Mouse (Mus musculus) kidney, embryonic 14.5 days (tissue): Measurements from ENCODE around the gene H1fx. TPM values are rescaled to one million over a fixed set of nuclear protein-coding genes. Genes with fewer than 3 reads are reported as not detected.
"Not testable (repeated sequence)": the region's sequence is repeated elsewhere in the genome, so short reads cannot be mapped to it uniquely, and the experiment has no call there.

Source experiments
- ATAC-seq: fragments of 200-750 bp; cut with Nextera tagmentation; 2 replicates; pipeline ENCODE4 v1.8.0; 2017; ENCODE audit warnings: moderate number of reproducible peaks, mild to moderate bottlenecking, moderate TSS enrichment, moderate library complexity; ENCODE audit not compliant: low FRiP score, low TSS enrichment
- H3K27ac ChIP-seq: fragments of 300-500 bp; sonication (generic); 2 replicates; pipeline ENCODE4 v1.5.1; 2014; ENCODE audit warnings: low read depth, mild to moderate bottlenecking, low read length, moderate library complexity, mixed read lengths
- H3K27me3 ChIP-seq: fragments of 300-500 bp; sonication (generic); 2 replicates; pipeline ENCODE4 v1.6.1; 2014; ENCODE audit warnings: mild to moderate bottlenecking, low read length; ENCODE audit not compliant: control insufficient read depth, insufficient read depth
- H3K36me3 ChIP-seq: fragments of 300-500 bp; sonication (generic); 2 replicates; pipeline ENCODE4 v1.6.1; 2014; ENCODE audit warnings: low read length, mixed read lengths; ENCODE audit not compliant: control insufficient read depth, insufficient read depth
- H3K4me1 ChIP-seq: fragments of 300-500 bp; sonication (generic); 2 replicates; pipeline ENCODE4 v1.6.1; 2014; ENCODE audit warnings: low read length, mixed read lengths; ENCODE audit not compliant: control insufficient read depth, insufficient read depth
- H3K4me2 ChIP-seq: fragments of 300-500 bp; sonication (generic); replicated peaks from 2 replicates; pipeline ENCODE4 v1.6.1; 2014; ENCODE audit warnings: low read depth, mild to moderate bottlenecking, low read length
- H3K4me3 ChIP-seq: fragments of 300-500 bp; sonication (generic); 2 replicates; pipeline ENCODE4 v1.5.1; 2014; ENCODE audit warnings: mild to moderate bottlenecking, low read length
- H3K9ac ChIP-seq: fragments of 300-500 bp; sonication (generic); 2 replicates; pipeline ENCODE4 v1.6.1; 2014; ENCODE audit warnings: low read depth, mild to moderate bottlenecking, low read length, moderate library complexity
- H3K9me3 ChIP-seq: fragments of 300-500 bp; sonication (generic); 2 replicates; pipeline ENCODE4 v1.6.1; 2016; ENCODE audit warnings: low read length; ENCODE audit not compliant: control insufficient read depth
- WGBS: fragments of 180-500 bp; shearing (Covaris S2); extraction: QIAGEN DNeasy Blood & Tissue Kit; methylation state at CpG from one replicate; pipeline ENCODE4 v1.1.7; 2014; 5-methylcytosine and 5-hydroxymethylcytosine counted together
- polyA plus RNA-seq: library from polyadenylated mRNA; unstranded; fragments of >200 nt; fragmentation: Nextera tagmentation; extraction: Ambion mirVana; gene quantifications from 2 replicates; pipeline ENCODE4 v1.2.1, GENCODE M21; 2014

Gene H1fx
- polyA plus RNA-seq, 1 experiment from 2014 or later = 38.2 TPM

DNA sequence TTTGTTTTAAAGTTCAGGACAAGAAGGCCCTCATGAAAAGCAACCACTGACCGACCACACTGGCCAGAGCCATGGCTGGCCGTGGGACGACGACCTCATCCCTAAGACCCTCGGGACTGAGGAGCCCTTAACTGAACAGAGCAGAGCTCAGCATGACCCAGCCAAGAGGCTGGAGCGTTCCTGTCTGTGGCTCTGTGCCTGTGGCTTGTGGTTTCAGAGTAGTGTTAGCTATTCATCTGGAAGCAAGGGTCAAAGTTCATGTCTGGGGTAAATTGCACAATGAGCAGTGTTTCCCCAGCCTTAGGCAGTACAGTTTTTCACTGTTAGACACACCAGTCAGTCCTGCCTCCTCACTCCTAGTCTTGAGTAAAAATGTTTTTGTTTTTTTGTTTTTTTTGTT is 11.3 kb upstream of the H1fx start:
- Histone ChIP-seq H3K4me3 (no peak overlapping the region), H3K27ac (no peak overlapping the region), H3K27me3 (no peaks in the 10 kb centered on the region), H3K4me1 (peaks cover 9% of the 10 kb centered on the region; the same call in 1 of the 2 replicates), H3K9me3 (no peaks in the 10 kb centered on the region), H3K36me3 (peaks cover 10% of the 10 kb centered on the region), H3K4me2 (no peak overlapping the region), H3K9ac (no peak overlapping the region)
- ATAC-seq = no peak
- WGBS = 27% methylated on average over 6 of the region's 6 CpGs

DNA sequence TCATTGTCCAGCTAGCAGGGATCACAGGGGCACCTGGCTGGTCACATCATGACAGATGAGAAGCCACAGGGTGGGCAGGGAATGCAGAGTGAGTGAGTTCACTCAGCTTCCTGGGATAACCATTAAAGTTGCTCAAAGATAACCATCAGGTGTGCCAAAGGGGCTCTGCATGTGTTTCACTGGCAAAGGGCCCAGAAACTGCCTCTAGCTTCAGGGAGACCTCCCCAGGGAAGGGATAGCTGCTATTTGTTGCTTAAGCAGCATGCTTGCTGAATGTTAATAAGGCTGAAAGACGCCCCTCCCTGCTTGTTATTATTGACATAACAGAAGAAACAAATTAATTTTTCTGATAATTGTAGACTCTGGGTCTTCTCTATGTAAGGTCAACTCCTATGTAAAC is 10.4 kb upstream of the H1fx start:
- no peaks in the 10 kb centered on the region for H3K9me3 ChIP-seq
- no peak overlapping the region for H3K4me3 ChIP-seq
- no peak overlapping the region for H3K9ac ChIP-seq
- WGBS = 95% methylated on average over 1 of the region's 1 CpGs
- H3K4me1 ChIP-seq = peaks cover 9% of the 10 kb centered on the region; the same call in 1 of the 2 replicates
- ATAC-seq = no peak
- no peak overlapping the region for H3K4me2 ChIP-seq
- H3K27ac ChIP-seq = no peak overlapping the region
- no peaks in the 10 kb centered on the region for H3K27me3 ChIP-seq
- peaks cover 13% of the 10 kb centered on the region for H3K36me3 ChIP-seq

- no peak overlapping the region for H3K4me2 ChIP-seq
Observed at GRCm38 (mm10) chr6:87991216-87991615, 9.8 kb upstream of the H1fx start.

DNA sequence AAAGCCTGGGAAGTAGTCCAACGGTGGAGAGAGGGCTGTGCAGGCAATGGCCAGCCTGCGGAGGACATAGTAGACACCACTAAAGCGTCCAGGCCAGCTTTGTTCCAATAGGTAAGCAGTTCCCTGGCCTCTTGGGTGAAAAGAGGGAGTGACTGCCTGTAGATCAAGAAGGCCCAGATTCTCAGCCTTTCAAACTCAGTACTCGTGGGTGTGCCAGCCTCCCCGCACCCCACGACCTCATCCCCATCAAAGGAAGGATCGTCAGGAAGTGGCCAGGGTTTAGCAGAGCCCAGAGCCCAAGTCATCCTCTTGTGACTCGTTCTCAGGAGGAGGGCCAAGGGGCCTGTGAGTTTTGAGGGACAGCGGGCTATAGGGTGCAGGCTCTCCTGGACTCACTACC is 1.1 kb upstream of the H1fx start:
- peaks cover 10% of the 10 kb centered on the region; the same call in 1 of the 2 replicates for H3K4me1 ChIP-seq
- ATAC-seq = no peak
- no peak overlapping the region for H3K27ac ChIP-seq
- H3K9ac ChIP-seq = peak overlapping the region; percentile 95; the same call in 1 of the 2 replicates
- H3K4me2 ChIP-seq = peak overlapping the region; percentile 49
- H3K27me3 ChIP-seq = no peaks in the 10 kb centered on the region
- peak overlapping the region; percentile 99; the same call in 1 of the 2 replicates for H3K4me3 ChIP-seq
- peaks cover 23% of the 10 kb centered on the region; the same call in 1 of the 2 replicates for H3K36me3 ChIP-seq
- 62% methylated on average over 9 of the region's 9 CpGs for WGBS
- no peaks in the 10 kb centered on the region for H3K9me3 ChIP-seq

More at GRCm38 (mm10) chr6:87991216-87991615, 9.8 kb upstream of the H1fx start:
- WGBS = 83% methylated on average over 4 of the region's 4 CpGs
- no peak for ATAC-seq
- H3K4me1 ChIP-seq = peaks cover 9% of the 10 kb centered on the region; the same call in 1 of the 2 replicates
- peaks cover 10% of the 10 kb centered on the region for H3K36me3 ChIP-seq
- H3K9ac ChIP-seq = no peak overlapping the region
- H3K9me3 ChIP-seq = no peaks in the 10 kb centered on the region
- H3K27me3 ChIP-seq = no peaks in the 10 kb centered on the region
- H3K27ac ChIP-seq = no peak overlapping the region
- no peak overlapping the region for H3K4me3 ChIP-seq

GRCm38 (mm10) chr6:87981030-87981485 is 379 bp downstream of the H1fx start:
- H3K27ac ChIP-seq = peak overlapping the region; percentile 92
- peak; percentile 45 for ATAC-seq
- peaks cover 10% of the 10 kb centered on the region; the same call in 1 of the 2 replicates for H3K4me1 ChIP-seq
- H3K4me2 ChIP-seq = peak overlapping the region; percentile 49
- peak overlapping the region; percentile 95 for H3K9ac ChIP-seq
- no peaks in the 10 kb centered on the region for H3K9me3 ChIP-seq
- no peaks in the 10 kb centered on the region for H3K27me3 ChIP-seq
- peak overlapping the region; percentile 99 for H3K4me3 ChIP-seq
- H3K36me3 ChIP-seq = peaks cover 22% of the 10 kb centered on the region; the same call in 1 of the 2 replicates
- WGBS = under 1% methylated on average over 44 of the region's 56 CpGs

GRCm38 (mm10) chr6:87980374-87981029 is 935 bp downstream of the H1fx start:
- peak overlapping the region; percentile 99 for H3K4me3 ChIP-seq

DNA sequence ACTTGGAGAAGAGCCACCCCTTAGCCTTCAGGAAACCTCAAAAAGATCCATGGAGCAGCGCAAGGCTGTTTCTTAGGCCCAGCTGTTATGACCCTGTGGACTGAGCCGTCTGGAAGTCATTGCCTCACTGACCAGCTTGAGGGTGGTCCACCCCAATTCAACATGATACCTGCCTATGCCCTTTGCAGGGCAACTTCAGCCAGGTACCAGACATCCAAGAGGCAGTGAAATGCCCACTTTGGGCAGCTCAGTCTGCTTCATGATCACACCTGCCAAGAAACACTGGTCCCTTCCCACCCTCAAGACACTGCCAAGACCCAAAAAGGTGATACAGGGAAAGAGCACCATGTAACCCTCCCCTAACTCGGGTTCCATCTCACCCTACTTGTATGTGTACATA is 1.7 kb downstream of the H1fx start:
- H3K9ac ChIP-seq = no peak overlapping the region
- no peaks in the 10 kb centered on the region for H3K9me3 ChIP-seq
- H3K36me3 ChIP-seq = peaks cover 16% of the 10 kb centered on the region; the same call in 1 of the 2 replicates
- WGBS = 75% methylated on average over 3 of the region's 3 CpGs
- H3K4me1 ChIP-seq = peaks cover 10% of the 10 kb centered on the region; the same call in 1 of the 2 replicates
- H3K27me3 ChIP-seq = no peaks in the 10 kb centered on the region
- ATAC-seq = no peak
- H3K27ac ChIP-seq = 0 out of 2 replicates have a peak overlapping the region, but pooled peaks have one; percentile 4
- peak overlapping the region; percentile 49 for H3K4me2 ChIP-seq
- H3K4me3 ChIP-seq = peak overlapping the region; percentile 99; the same call in 1 of the 2 replicates

More at GRCm38 (mm10) chr6:87980374-87981029, 935 bp downstream of the H1fx start:
- no peaks in the 10 kb centered on the region for H3K27me3 ChIP-seq
- H3K4me2 ChIP-seq = peak overlapping the region; percentile 49
- 1% methylated on average over 55 of the region's 66 CpGs for WGBS
- peaks cover 10% of the 10 kb centered on the region; the same call in 1 of the 2 replicates for H3K4me1 ChIP-seq
- ATAC-seq = peak; percentile 82
- peak overlapping the region; percentile 92 for H3K27ac ChIP-seq
- peak overlapping the region; percentile 95 for H3K9ac ChIP-seq
- H3K9me3 ChIP-seq = no peaks in the 10 kb centered on the region
- H3K36me3 ChIP-seq = peaks cover 22% of the 10 kb centered on the region; the same call in 1 of the 2 replicates

- Histone ChIP-seq H3K27ac (no peak overlapping the region), H3K4me2 (no peak overlapping the region), H3K4me1 (no peaks in the 10 kb centered on the region), H3K36me3 (no peaks in the 10 kb centered on the region), H3K4me3 (no peak overlapping the region), H3K9me3 (no peaks in the 10 kb centered on the region), H3K27me3 (no peaks in the 10 kb centered on the region), H3K9ac (no peak overlapping the region)
- WGBS = 44% methylated on average over 2 of the region's 2 CpGs
- ATAC-seq = no peak
Observed at GRCm38 (mm10) chr6:87970041-87970440, 11.4 kb downstream of the H1fx start.

DNA sequence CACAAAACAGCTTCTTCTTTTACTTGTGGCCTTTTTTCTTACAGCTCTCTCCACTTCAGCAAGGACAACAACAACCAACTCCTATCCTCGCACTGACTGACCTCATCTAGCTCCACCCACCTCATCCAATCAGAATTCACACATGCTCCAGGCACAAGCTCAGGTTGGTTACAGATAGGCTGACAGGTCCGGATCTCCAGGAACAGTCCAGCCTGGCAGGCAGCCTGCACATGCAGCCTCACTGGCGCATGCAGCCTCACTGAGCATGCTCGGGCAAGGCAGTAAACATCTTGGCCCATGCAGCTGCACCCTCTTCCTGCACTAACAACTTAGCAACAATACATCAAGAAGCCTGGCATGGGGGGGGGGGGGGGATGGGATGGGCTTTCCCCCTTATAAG is 19.0 kb downstream of the H1fx start:
- not testable (repeated sequence) for ATAC-seq, H3K27me3 ChIP-seq, H3K9me3 ChIP-seq, H3K36me3 ChIP-seq, H3K4me1 ChIP-seq, H3K9ac ChIP-seq, H3K4me2 ChIP-seq, H3K4me3 ChIP-seq, H3K27ac ChIP-seq
- WGBS = 64% methylated on average over 4 of the region's 4 CpGs
